In genomic region chr8:120495461-120495860, GRCm38 (mm10) we compare ENCODE assay signal across 12 mouse cellular contexts.
DNase-seq lines count a peak whose midpoint lies in the region; ATAC-seq and TF ChIP-seq lines count a peak whose summit lies in the region.
"Had no signal": no experiment of that assay in that cellular context is flagged by ENCODE, and none has a peak within 500 bp of the region (broad histone marks: within the 10 kb centered on the region; RNA-seq: fewer than 3 reads in every experiment).

No protein-coding gene starts in this region.

- H3K36me3 ChIP-seq in heart, adult 2 months (ENCODE audit: control insufficient read depth, insufficient read depth, low read length): no peaks in the 10 kb centered on the region
- H3K36me3 ChIP-seq in hindbrain, embryonic 12.5 days: no peaks in the 10 kb centered on the region
- no peaks in the 10 kb centered on the region for H3K36me3 ChIP-seq in midbrain, embryonic 16.5 days (ENCODE audit: control insufficient read depth, insufficient read depth, low read length)
- H3K36me3 ChIP-seq: embryonic facial prominence, embryonic 13.5 days had no signal

- H3K4me2 ChIP-seq in hindbrain, embryonic 12.5 days (replicated peaks): peak overlapping the region; percentile 39; the same call in 1 of the 2 replicates
- peak overlapping the region; percentile 89 for H3K4me2 ChIP-seq in midbrain, embryonic 16.5 days (ENCODE audit: low read length)

- H3K79me2 ChIP-seq in heart, adult 2 months (replicated peaks; ENCODE audit: control insufficient read depth, insufficient read depth, low read length): 0 out of 2 replicates have a peak, but pooled peaks cover 3% of the 10 kb centered on the region

- H3K4me3 ChIP-seq in heart, adult 2 months: no peak overlapping the region
- H3K4me3 ChIP-seq in hindbrain, embryonic 12.5 days: no peak overlapping the region
- H3K4me3 ChIP-seq in midbrain, embryonic 16.5 days (ENCODE audit: low read depth, low read length): no peak overlapping the region
- H3K4me3 ChIP-seq: embryonic facial prominence, embryonic 13.5 days had no signal

- WGBS in heart, adult 2 months: 64% methylated on average over 5 of the region's 5 CpGs
- 54% methylated on average over 5 of the region's 5 CpGs for WGBS in hindbrain, embryonic 12.5 days
- WGBS in midbrain, embryonic 16.5 days: 54% methylated on average over 5 of the region's 5 CpGs

- peak overlapping the region; percentile 57 for H3K27ac ChIP-seq in heart, adult 2 months
- peak overlapping the region; percentile 72; the same call in 1 of the 2 replicates for H3K27ac ChIP-seq in hindbrain, embryonic 12.5 days
- H3K27ac ChIP-seq in midbrain, embryonic 16.5 days (ENCODE audit: low read length): no peak overlapping the region

- no peak overlapping the region for H3K9ac ChIP-seq in heart, adult 2 months (ENCODE audit: low read depth, low read length)
- H3K9ac ChIP-seq in hindbrain, embryonic 12.5 days: no peak overlapping the region
- no peak overlapping the region for H3K9ac ChIP-seq in midbrain, embryonic 16.5 days (ENCODE audit: low read depth, low read length)

- no peak for DNase-seq in heart, adult 2 months
- DNase-seq in heart, adult 11 months: no peak
- DNase-seq in kidney, postnatal 25 days: peak; percentile 43 to 63
- no peak for DNase-seq in kidney, postnatal 10 days
- DNase-seq in adrenal gland, adult (ENCODE audit: inconsistent age in 2 of 2, low spot score in 1 of 2): no peak
- no peak for DNase-seq in adrenal gland, adult 18-20 months (ENCODE audit: low spot score in 2 of 2)
- DNase-seq: right cerebral cortex, postnatal 25 days; thymus, postnatal 14 days had no signal

- TF ChIP-seq EP300 in heart, adult 2 months (IDR thresholded peaks at IDR 0.05; ENCODE audit: insufficient read depth, low read depth, low read length): no peak

- no peaks in the 10 kb centered on the region for H3K9me3 ChIP-seq in hindbrain, embryonic 12.5 days (replicated peaks)
- no peaks in the 10 kb centered on the region for H3K9me3 ChIP-seq in midbrain, embryonic 16.5 days (replicated peaks; ENCODE audit: control insufficient read depth, low read length, poor library complexity, severe bottlenecking)
- H3K9me3 ChIP-seq: embryonic facial prominence, embryonic 13.5 days had no signal

- ATAC-seq in hindbrain, embryonic 12.5 days (ENCODE audit: low FRiP score): no peak
- ATAC-seq in midbrain, embryonic 16.5 days: no peak
- ATAC-seq: CD4-positive, CD25-positive, alpha-beta regulatory T cell, adult 4 months had no signal

- intact Hi-C loops in heart, adult 2 months (cut with DNase I): no loop called here

- H3K27me3 ChIP-seq in heart, adult 2 months (ENCODE audit: control insufficient read depth, insufficient read depth, low read length): no peaks in the 10 kb centered on the region
- peaks cover 7% of the 10 kb centered on the region; the same call in 1 of the 2 replicates for H3K27me3 ChIP-seq in hindbrain, embryonic 12.5 days
- H3K27me3 ChIP-seq in midbrain, embryonic 16.5 days (ENCODE audit: control insufficient read depth, insufficient read depth, low read depth, low read length): no peaks in the 10 kb centered on the region

- peaks cover 26% of the 10 kb centered on the region for H3K4me1 ChIP-seq in heart, adult 2 months (ENCODE audit: control insufficient read depth, insufficient read depth, low read length)
- H3K4me1 ChIP-seq in hindbrain, embryonic 12.5 days: peaks cover 93% of the 10 kb centered on the region
- peaks cover 81% of the 10 kb centered on the region for H3K4me1 ChIP-seq in midbrain, embryonic 16.5 days (ENCODE audit: control insufficient read depth, insufficient read depth, low read length)

- no peak for TF ChIP-seq POLR2A in heart, adult 2 months (IDR thresholded peaks at IDR 0.05; ENCODE audit: insufficient read depth, low read depth, low read length)

- TF ChIP-seq CTCF in heart, adult 2 months (IDR thresholded peaks at IDR 0.05): no peak

Comparison
In these comparisons a context has a peak if more than half of its experiments do, and no peak if none do; other contexts are left out.
1. DNase-seq: peak in kidney, postnatal 25 days (2 of 2); none in heart, adult 2 months (0 of 2), heart, adult 11 months (single experiment), kidney, postnatal 10 days (single experiment), adrenal gland, adult (0 of 2) and adrenal gland, adult 18-20 months (0 of 2).